Mouse (Mus musculus): ENCODE measurements around the gene Dkk1. TPM values are rescaled to one million over a fixed set of nuclear protein-coding genes. Genes with fewer than 3 reads are reported as not detected.
A peak's percentile ranks its signal among the peaks of the same experiment; 100 is the strongest.

The Dkk1 gene
- 4.2 and 5.2 TPM in 2 replicates for polyA plus RNA-seq (2014; fragmentation: Nextera tagmentation; extraction: Ambion mirVana)

- ATAC-seq (ENCODE audit: low FRiP score), result peak; percentile 75
- under 1% methylated on average over 26 of the region's 26 CpGs for WGBS
- H3K27me3 ChIP-seq (ENCODE audit: control insufficient read depth, insufficient read depth, low read length), result peaks cover 36% of the 10 kb centered on the region
Measured at GRCm38 (mm10) chr19:30549044-30549853, at the start of gene Dkk1. Gene Dkk1, minus strand, starts transcription at chr19:30549665.

GRCm38 (mm10) chr19:30586366-30586765 is 36.9 kb upstream of the Dkk1 start:
- Histone ChIP-seq H3K9me3 (ENCODE audit: control insufficient read depth, low read length) (no peaks in the 10 kb centered on the region), H3K27ac (ENCODE audit: low read depth, low read length) (no peak overlapping the region), H3K4me1 (ENCODE audit: control insufficient read depth, insufficient read depth, low read length) (no peaks in the 10 kb centered on the region), H3K4me3 (ENCODE audit: low read depth, low read length) (no peak overlapping the region), H3K9ac (ENCODE audit: low read length) (no peak overlapping the region), H3K36me3 (ENCODE audit: control insufficient read depth, insufficient read depth, low read length) (no peaks in the 10 kb centered on the region), H3K27me3 (ENCODE audit: control insufficient read depth, insufficient read depth, low read length) (no peaks in the 10 kb centered on the region), H3K4me2 (no peak overlapping the region)
- 77% methylated on average over 3 of the region's 3 CpGs for WGBS
- DNase-seq (ENCODE audit: low spot score, missing footprints), result no peak
- no peak for ATAC-seq (ENCODE audit: low FRiP score)

More at GRCm38 (mm10) chr19:30549044-30549853, at the start of gene Dkk1:
- Histone ChIP-seq H3K9ac (ENCODE audit: low read length) (no peak within 1 kb of the TSS), H3K27ac (ENCODE audit: low read depth, low read length) (no peak within 1 kb of the TSS), H3K4me2 (peak within 1 kb of the TSS; percentile 62), H3K9me3 (ENCODE audit: control insufficient read depth, low read length) (no peaks in the 10 kb centered on the region), H3K36me3 (ENCODE audit: control insufficient read depth, insufficient read depth, low read length) (no peaks in the 10 kb centered on the region), H3K4me3 (ENCODE audit: low read depth, low read length) (peak within 1 kb of the TSS; percentile 33), H3K4me1 (ENCODE audit: control insufficient read depth, insufficient read depth, low read length) (peaks cover 15% of the 10 kb centered on the region)
- DNase-seq (ENCODE audit: low spot score, missing footprints), result peak; percentile 97

GRCm38 (mm10) chr19:30564516-30564915 is 15.1 kb upstream of the Dkk1 start:
- DNase-seq (ENCODE audit: low spot score, missing footprints) (no peak), ATAC-seq (ENCODE audit: low FRiP score) (no peak)
- no peak overlapping the region for H3K9ac ChIP-seq (ENCODE audit: low read length)
- no peaks in the 10 kb centered on the region for H3K27me3 ChIP-seq (ENCODE audit: control insufficient read depth, insufficient read depth, low read length)
- no peak overlapping the region for H3K4me2 ChIP-seq
- no peak overlapping the region for H3K4me3 ChIP-seq (ENCODE audit: low read depth, low read length)
- no peaks in the 10 kb centered on the region for H3K36me3 ChIP-seq (ENCODE audit: control insufficient read depth, insufficient read depth, low read length)
- no peaks in the 10 kb centered on the region for H3K9me3 ChIP-seq (ENCODE audit: control insufficient read depth, low read length)
- no peaks in the 10 kb centered on the region for H3K4me1 ChIP-seq (ENCODE audit: control insufficient read depth, insufficient read depth, low read length)
- H3K27ac ChIP-seq (ENCODE audit: low read depth, low read length), result no peak overlapping the region
- WGBS, result 63% methylated on average over 6 of the region's 6 CpGs

- no peaks in the 10 kb centered on the region for H3K4me1 ChIP-seq (ENCODE audit: control insufficient read depth, insufficient read depth, low read length)
- H3K27me3 ChIP-seq (ENCODE audit: control insufficient read depth, insufficient read depth, low read length), result no peaks in the 10 kb centered on the region
- no peak overlapping the region for H3K4me2 ChIP-seq
- H3K36me3 ChIP-seq (ENCODE audit: control insufficient read depth, insufficient read depth, low read length), result no peaks in the 10 kb centered on the region
- no peaks in the 10 kb centered on the region for H3K9me3 ChIP-seq (ENCODE audit: control insufficient read depth, low read length)
- no peak overlapping the region for H3K27ac ChIP-seq (ENCODE audit: low read depth, low read length)
- no peak for DNase-seq (ENCODE audit: low spot score, missing footprints)
- no peak overlapping the region for H3K9ac ChIP-seq (ENCODE audit: low read length)
- 90% methylated on average over 3 of the region's 3 CpGs for WGBS
- H3K4me3 ChIP-seq (ENCODE audit: low read depth, low read length), result no peak overlapping the region
- no peak for ATAC-seq (ENCODE audit: low FRiP score)
Measured at GRCm38 (mm10) chr19:30563876-30564275, 14.4 kb upstream of the Dkk1 start.

GRCm38 (mm10) chr19:30558024-30558423 is 8.6 kb upstream of the Dkk1 start:
- Histone ChIP-seq H3K4me3 (ENCODE audit: low read depth, low read length) (no peak overlapping the region), H3K4me2 (no peak overlapping the region), H3K36me3 (ENCODE audit: control insufficient read depth, insufficient read depth, low read length) (no peaks in the 10 kb centered on the region), H3K27ac (ENCODE audit: low read depth, low read length) (no peak overlapping the region), H3K9ac (ENCODE audit: low read length) (no peak overlapping the region), H3K4me1 (ENCODE audit: control insufficient read depth, insufficient read depth, low read length) (peaks cover 5% of the 10 kb centered on the region), H3K27me3 (ENCODE audit: control insufficient read depth, insufficient read depth, low read length) (no peaks in the 10 kb centered on the region), H3K9me3 (ENCODE audit: control insufficient read depth, low read length) (no peaks in the 10 kb centered on the region)
- DNase-seq (ENCODE audit: low spot score, missing footprints), result no peak
- no peak for ATAC-seq (ENCODE audit: low FRiP score)

- Histone ChIP-seq H3K4me3 (ENCODE audit: low read depth, low read length) (no peak overlapping the region), H3K4me2 (peak overlapping the region; percentile 43)
- under 1% methylated on average over 12 of the region's 12 CpGs for WGBS
Measured at GRCm38 (mm10) chr19:30554467-30554881, 5.0 kb upstream of the Dkk1 start.

GRCm38 (mm10) chr19:30553740-30554139 is 4.3 kb upstream of the Dkk1 start:
- Histone ChIP-seq H3K36me3 (ENCODE audit: control insufficient read depth, insufficient read depth, low read length) (no peaks in the 10 kb centered on the region), H3K27me3 (ENCODE audit: control insufficient read depth, insufficient read depth, low read length) (peaks cover 13% of the 10 kb centered on the region), H3K4me3 (ENCODE audit: low read depth, low read length) (no peak overlapping the region), H3K27ac (ENCODE audit: low read depth, low read length) (no peak overlapping the region), H3K9ac (ENCODE audit: low read length) (no peak overlapping the region), H3K4me1 (ENCODE audit: control insufficient read depth, insufficient read depth, low read length) (peaks cover 11% of the 10 kb centered on the region), H3K4me2 (no peak overlapping the region; the same call in 1 of the 2 replicates), H3K9me3 (ENCODE audit: control insufficient read depth, low read length) (no peaks in the 10 kb centered on the region)
- WGBS, result 3% methylated on average over 4 of the region's 4 CpGs
- ATAC-seq (ENCODE audit: low FRiP score) (0 out of 2 replicates have a peak, but pooled peaks have one; percentile 15), DNase-seq (ENCODE audit: low spot score, missing footprints) (peak; percentile 88)

More at GRCm38 (mm10) chr19:30554467-30554881, 5.0 kb upstream of the Dkk1 start:
- peak; percentile 99 for DNase-seq (ENCODE audit: low spot score, missing footprints)
- peak; percentile 70 for ATAC-seq (ENCODE audit: low FRiP score)
- H3K27ac ChIP-seq (ENCODE audit: low read depth, low read length), result no peak overlapping the region
- H3K36me3 ChIP-seq (ENCODE audit: control insufficient read depth, insufficient read depth, low read length), result no peaks in the 10 kb centered on the region
- H3K4me1 ChIP-seq (ENCODE audit: control insufficient read depth, insufficient read depth, low read length), result peaks cover 8% of the 10 kb centered on the region
- peaks cover 6% of the 10 kb centered on the region; the same call in 1 of the 2 replicates for H3K27me3 ChIP-seq (ENCODE audit: control insufficient read depth, insufficient read depth, low read length)
- H3K9ac ChIP-seq (ENCODE audit: low read length), result no peak overlapping the region
- H3K9me3 ChIP-seq (ENCODE audit: control insufficient read depth, low read length), result no peaks in the 10 kb centered on the region

- H3K27me3 ChIP-seq (ENCODE audit: control insufficient read depth, insufficient read depth, low read length), result peaks cover 27% of the 10 kb centered on the region
Measured at GRCm38 (mm10) chr19:30552260-30552659, 2.8 kb upstream of the Dkk1 start.

GRCm38 (mm10) chr19:30549854-30550647 is 586 bp upstream of the Dkk1 start:
- Histone ChIP-seq H3K4me3 (ENCODE audit: low read depth, low read length) (peak overlapping the region; percentile 33), H3K9me3 (ENCODE audit: control insufficient read depth, low read length) (no peaks in the 10 kb centered on the region), H3K9ac (ENCODE audit: low read length) (no peak overlapping the region), H3K4me1 (ENCODE audit: control insufficient read depth, insufficient read depth, low read length) (peaks cover 15% of the 10 kb centered on the region), H3K36me3 (ENCODE audit: control insufficient read depth, insufficient read depth, low read length) (no peaks in the 10 kb centered on the region), H3K27me3 (ENCODE audit: control insufficient read depth, insufficient read depth, low read length) (peaks cover 36% of the 10 kb centered on the region), H3K4me2 (peak overlapping the region; percentile 62), H3K27ac (ENCODE audit: low read depth, low read length) (no peak overlapping the region)
- under 1% methylated on average over 17 of the region's 17 CpGs for WGBS
- ATAC-seq (ENCODE audit: low FRiP score) (peak; percentile 28; the same call in 1 of the 2 replicates), DNase-seq (ENCODE audit: low spot score, missing footprints) (peak; percentile 90)

More at GRCm38 (mm10) chr19:30552260-30552659, 2.8 kb upstream of the Dkk1 start:
- 65% methylated on average over 8 of the region's 8 CpGs for WGBS
- Histone ChIP-seq H3K27ac (ENCODE audit: low read depth, low read length) (no peak overlapping the region), H3K4me2 (no peak overlapping the region), H3K9ac (ENCODE audit: low read length) (no peak overlapping the region), H3K4me1 (ENCODE audit: control insufficient read depth, insufficient read depth, low read length) (peaks cover 15% of the 10 kb centered on the region), H3K9me3 (ENCODE audit: control insufficient read depth, low read length) (no peaks in the 10 kb centered on the region), H3K4me3 (ENCODE audit: low read depth, low read length) (no peak overlapping the region), H3K36me3 (ENCODE audit: control insufficient read depth, insufficient read depth, low read length) (no peaks in the 10 kb centered on the region)
- DNase-seq (ENCODE audit: low spot score, missing footprints), result no peak
- ATAC-seq (ENCODE audit: low FRiP score), result no peak

Measured in midbrain, embryonic 11.5 days (tissue).